Mouse (Mus musculus) right cerebral cortex, postnatal 4 days (tissue): ENCODE results near the gene Nsg2.

Experiments used
- DNase-seq: peaks from one replicate; pipeline ENCODE4 v3.0.0-alpha.2; 2022

The Nsg2 gene

GRCm38 (mm10) chr11:32013014-32013427 is 12.8 kb downstream of the Nsg2 start:
- no peak for DNase-seq

GRCm38 (mm10) chr11:32013561-32013960 is 13.3 kb downstream of the Nsg2 start:
- DNase-seq = no peak

GRCm38 (mm10) chr11:32018201-32018600 is 17.9 kb downstream of the Nsg2 start:
- DNase-seq = no peak

DNA sequence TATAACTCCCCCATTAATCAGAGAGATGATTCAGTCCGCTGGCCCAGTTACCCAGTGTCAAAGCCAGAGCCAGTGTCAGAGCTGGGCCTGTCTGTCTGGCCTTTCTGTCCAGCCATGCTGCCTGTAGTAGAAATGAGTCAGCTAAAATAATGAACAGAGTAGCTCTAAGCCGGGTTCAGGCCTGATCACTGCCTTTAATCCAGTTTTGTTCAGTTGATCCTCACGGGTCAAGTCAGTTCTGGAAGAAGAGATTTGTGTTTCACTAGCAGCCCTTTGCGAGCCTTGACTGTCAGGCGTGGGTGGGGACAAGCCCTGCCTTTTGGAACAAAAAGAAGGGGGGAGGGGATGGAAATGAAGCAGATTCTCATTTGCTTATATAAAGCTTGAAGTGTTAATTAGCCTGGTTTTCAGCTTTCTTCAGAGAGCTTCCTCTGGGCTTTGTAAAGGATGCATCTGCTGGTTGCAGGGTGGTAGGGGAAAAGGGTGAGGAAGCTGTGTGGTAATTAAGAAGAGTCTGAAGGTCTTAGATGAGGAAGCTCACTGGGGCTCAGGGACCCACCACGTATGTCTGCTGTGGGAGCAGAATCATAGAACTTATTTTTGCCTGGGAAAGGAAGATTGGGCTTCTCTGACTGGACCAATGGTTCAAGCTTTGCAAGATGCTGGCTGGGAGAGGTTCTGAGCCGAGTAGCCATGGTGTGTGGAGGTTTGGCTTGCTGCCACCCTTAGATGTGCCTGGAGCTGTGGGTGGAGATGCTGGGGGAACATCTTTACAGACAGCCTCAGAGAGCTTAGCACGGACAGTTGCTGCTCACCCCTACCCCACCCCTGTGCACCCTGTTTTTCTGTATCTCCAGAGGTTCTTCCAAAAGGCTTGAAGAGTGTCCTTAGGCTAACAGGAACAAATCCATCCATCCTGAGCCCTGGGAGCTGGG is 20.0 kb downstream of the Nsg2 start:
- no peak for DNase-seq

- no peak for DNase-seq
Observed at GRCm38 (mm10) chr11:32026634-32027033, 26.4 kb downstream of the Nsg2 start.

DNA sequence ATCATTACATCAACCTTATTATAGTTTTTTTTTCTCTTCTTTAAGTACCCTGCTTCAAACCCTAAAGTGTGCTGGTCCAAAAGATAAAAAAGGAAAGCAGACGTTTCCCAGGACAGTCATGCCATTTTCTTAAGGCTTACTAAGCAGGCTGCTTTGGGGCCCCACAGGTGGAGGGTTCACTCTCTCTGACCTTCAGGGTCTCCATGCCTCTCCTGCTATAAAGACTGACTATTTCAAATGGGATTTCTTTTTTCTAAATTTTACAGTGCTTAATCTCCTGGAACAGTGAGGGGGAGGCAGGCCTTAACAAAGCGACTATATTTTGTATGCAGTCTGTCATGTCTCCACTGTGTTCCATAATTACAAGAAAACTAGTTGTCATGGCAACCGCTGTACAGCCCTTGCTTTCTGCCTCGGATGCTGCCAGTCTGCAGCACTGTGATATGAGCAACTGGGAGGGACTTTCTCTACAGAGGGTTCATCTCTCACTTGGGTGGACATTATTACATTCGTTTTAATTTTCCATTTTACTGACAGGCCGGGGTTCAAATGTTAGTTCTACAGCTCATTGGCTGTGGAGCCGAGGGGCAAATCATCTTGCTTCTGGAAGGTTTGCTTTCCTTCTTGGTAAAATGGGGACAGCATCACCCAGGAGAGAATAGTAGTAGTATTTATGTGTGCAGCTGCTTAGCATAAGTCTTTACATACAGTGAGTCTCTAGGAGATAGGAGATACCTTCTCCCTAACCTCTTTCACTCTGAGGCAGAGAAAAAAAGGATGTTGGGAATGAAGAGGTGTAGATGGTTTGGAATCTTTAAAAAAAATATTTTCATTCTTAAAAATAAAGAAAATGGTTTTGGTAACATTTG is 27.4 kb downstream of the Nsg2 start:
- peak; percentile 30 for DNase-seq

DNA sequence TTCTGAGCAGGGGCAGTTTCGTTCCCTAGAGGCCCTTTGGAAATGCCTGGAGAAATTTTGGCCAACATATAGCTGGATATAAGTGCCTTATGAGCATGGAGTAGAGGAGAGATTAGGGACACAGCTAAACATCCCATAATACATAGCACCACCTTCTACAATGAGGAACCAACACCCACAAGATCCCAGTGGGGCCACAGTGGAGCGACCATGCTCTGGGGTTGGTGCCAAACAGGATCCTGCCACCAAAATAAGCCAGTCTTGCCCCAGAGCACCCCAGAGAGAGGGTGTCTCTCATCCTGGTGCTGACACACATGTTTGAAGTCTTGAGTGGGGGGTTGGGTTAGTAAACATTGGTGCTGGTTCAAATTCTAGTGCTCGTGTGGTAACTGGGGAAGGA is 28.3 kb downstream of the Nsg2 start:
- no peak for DNase-seq

DNA sequence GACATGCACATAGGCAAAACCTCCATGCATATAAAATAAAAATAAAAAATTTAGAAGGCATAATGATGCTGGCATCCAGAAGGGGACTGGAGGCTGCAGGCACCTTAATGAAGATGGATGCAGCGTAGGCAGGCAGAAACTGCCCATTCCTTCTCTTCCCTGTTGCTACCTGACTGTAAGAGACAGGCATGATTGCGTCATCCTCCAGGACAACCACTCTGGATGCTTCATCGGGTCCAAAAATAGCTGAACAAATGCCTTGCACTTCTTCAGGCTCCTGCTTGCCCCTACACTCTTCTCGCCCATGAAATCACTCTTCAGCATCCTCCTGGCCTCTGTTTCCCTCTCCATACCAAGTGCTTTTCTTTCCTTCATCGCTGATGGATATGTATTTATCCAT is 29.1 kb downstream of the Nsg2 start:
- DNase-seq = no peak

DNA sequence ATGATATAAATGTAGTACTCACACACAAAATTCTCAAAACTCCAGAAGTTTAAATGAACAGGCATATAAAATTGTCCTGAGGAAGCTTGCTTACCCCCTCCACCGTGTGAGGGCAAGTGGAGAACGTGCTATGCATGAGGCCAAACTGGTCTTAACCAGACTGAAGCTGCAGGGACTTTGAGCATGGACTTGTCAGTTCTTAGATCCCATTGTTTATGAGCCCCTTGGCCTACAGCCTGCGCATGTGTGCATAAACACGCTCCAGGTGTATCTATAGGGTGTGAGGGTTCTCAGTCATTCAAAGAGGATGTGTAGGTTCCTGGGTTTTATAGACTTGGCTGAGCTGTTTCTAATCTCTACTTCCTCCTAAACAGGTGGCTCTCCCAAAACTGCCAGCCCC is 31.1 kb downstream of the Nsg2 start:
- no peak for DNase-seq

GRCm38 (mm10) chr11:32032053-32032452 is 31.8 kb downstream of the Nsg2 start:
- DNase-seq = no peak

DNA sequence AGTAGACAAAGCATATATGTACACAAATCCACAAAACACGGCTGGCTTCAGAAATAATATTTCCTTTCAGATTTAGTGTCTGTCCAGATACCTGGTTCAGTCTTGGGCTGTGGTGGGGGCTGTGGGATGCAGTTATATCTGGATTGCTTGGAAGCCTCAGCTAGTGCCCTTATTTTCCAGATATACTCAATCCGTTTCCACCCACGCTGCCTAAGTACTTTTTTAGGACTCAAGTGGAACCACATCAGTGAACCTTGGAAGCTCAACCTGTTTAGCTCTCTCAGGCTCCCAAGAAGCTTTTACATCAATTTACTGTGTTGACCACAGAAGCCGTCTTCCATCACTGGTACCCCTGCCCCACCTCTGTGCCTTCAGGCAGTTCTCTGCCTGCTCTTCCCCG is 35.6 kb downstream of the Nsg2 start:
- DNase-seq = no peak

DNA sequence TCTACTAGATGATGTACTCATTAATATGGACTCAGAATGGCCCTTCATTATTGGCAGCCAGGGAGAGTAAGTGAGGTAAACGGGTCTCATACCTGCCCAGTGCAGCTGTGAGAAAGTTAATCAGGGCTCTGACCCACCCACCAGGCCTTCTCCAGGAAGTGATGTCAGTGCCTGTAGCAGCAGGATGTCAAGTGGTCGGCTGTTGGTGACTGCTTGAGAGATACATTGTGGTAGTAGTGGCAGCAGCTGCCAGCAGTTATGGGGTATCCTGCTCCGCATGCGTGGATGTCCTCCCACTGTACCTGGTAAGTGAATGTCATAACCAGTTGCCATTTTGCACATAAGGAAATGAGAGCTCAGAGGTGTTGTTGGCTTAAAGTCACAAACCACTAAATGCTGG is 39.4 kb downstream of the Nsg2 start:
- no peak for DNase-seq

GRCm38 (mm10) chr11:32057389-32057788 is 57.1 kb downstream of the Nsg2 start:
- DNase-seq = no peak

DNA sequence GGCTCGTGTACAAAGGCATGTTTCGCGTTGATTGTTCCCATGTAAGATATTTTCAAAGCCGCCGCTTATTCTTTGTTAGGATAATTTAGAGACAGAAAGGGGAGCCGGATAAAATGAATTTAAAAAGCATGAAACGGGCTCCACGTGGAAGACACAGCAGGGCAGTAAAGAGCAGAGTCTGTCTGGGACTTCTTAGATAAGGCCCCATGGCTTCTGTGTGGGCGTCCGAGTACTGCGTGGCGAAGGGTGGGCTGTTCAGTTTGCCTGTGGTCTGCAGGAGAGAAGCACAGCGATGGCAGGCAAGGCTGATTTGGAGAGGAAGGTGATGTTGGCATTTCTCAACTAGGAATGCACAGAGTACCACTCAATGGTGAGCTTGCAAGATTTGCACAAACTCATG is 57.6 kb downstream of the Nsg2 start:
- DNase-seq = no peak

DNA sequence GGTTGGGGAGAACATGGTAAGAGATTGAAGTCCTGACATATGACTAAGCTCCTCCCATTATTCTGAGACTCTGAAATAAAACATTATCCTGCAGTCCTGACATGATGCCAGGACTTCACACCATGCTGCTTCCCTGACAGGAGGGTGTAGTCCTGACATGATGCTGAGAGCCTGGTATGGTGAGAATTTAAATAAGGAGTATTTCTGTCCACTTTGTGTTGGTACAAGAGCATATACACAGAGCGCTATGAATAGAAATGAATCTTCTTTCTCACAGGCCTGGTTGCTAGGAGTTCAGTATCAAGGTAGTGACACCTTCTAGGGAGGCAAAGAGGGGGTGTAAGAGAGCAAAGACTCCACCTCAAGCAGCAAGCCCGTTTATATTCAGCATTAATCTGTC is 60.8 kb downstream of the Nsg2 start:
- DNase-seq = no peak

- DNase-seq = peak; percentile 21
Observed at GRCm38 (mm10) chr11:32061874-32062273, 61.6 kb downstream of the Nsg2 start.

GRCm38 (mm10) chr11:32063775-32064510 is 63.7 kb downstream of the Nsg2 start:
- DNase-seq = peak; percentile 28

DNA sequence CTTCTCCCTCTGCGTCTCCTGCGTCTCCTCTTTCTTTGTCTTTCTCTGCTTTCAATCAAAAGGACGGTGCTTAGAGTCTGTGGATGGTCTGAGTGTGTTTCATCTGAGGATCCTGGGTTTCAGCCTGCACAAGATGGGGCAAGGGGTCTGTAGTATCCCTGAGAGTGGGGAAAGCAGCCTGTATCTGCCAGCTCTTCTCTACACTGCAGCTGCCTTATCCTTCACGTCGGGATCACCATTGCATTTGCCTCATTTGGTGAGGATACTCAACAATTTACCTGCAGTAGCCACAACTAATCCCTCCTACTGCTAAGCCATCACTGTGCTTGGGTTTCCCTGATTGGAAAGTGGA is 64.2 kb downstream of the Nsg2 start:
- DNase-seq = no peak

- DNase-seq = no peak
Observed at GRCm38 (mm10) chr11:32068736-32069490, 68.7 kb downstream of the Nsg2 start.

GRCm38 (mm10) chr11:32075163-32075562 is 74.9 kb downstream of the Nsg2 start:
- no peak for DNase-seq

GRCm38 (mm10) chr11:32083462-32083861 is 83.2 kb downstream of the Nsg2 start:
- no peak for DNase-seq

DNA sequence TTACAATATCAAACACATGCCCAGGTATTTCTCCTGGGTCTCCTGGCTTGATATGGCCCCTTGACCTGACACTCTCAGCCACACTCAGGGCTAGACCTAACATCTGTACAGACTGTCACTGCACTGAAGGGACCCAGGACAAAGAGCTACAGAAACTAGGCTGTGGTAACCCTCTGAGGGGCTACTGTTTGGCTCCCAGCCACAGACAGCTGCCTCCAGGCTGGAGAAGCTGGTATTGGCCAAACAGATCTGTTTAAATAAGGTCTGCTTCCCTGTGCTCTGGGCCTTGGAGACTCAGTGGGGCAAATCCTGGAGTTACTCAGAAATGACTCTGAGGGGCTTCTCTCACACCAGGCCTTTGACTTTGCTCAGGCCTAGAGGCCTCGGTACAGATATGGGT is 86.3 kb downstream of the Nsg2 start:
- DNase-seq = peak; percentile 18
